Mouse (Mus musculus) spleen, postnatal 0 days (tissue): ENCODE data around the gene Bend6. TPM values are rescaled to one million over a fixed set of nuclear protein-coding genes. Genes with fewer than 3 reads are reported as not detected.

Experiments
- polyA plus RNA-seq: library from polyadenylated mRNA; unstranded; fragments of >200 nt; fragmentation: Nextera tagmentation; extraction: Ambion mirVana; gene quantifications from 2 replicates; pipeline ENCODE4 v1.2.1, GENCODE M21; 2015

The Bend6 gene
- polyA plus RNA-seq, result 0.46 and 0.60 TPM in 2 replicates

DNA sequence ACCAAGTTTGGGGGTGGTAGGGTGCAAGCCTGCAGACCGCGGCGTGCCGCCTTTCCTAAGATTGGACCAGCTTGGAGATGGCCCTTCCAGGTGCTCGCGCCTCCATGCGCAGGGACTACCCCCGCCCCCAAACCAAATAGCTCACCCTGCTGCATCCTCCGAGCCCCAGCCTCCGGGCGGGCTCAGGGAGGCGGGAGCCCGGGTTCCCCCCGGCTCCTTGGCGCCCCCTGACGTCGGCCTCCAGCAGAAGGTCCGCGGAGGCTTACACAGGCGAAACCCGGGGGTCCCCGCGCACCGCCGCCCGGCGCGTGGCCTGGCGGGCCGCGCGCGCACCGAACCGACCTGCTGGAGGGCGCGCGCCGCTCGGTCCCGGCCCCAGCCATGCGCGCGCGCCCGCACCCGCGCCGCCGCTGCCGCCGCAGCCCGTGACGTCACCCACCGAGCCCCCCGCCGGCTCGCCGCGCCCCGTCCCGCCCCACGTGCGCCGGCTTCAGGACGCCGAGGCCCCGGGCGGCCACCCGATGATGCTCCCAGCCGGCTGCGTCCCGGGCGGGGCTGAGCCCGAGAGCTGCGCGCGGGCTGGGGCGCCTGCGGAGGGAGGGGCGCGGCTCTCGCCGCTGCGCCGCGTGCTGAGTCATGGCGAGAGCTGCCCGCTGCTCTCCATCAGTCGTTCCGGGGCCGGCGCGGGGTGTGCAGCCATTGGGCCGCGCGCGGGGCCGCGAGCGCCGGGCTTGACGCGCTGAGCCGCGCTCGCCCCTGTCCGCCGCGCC is at the start of gene Bend6:
Bend6 (minus strand) TSS at position 396 of the 770 bp plus-strand sequence.

DNA sequence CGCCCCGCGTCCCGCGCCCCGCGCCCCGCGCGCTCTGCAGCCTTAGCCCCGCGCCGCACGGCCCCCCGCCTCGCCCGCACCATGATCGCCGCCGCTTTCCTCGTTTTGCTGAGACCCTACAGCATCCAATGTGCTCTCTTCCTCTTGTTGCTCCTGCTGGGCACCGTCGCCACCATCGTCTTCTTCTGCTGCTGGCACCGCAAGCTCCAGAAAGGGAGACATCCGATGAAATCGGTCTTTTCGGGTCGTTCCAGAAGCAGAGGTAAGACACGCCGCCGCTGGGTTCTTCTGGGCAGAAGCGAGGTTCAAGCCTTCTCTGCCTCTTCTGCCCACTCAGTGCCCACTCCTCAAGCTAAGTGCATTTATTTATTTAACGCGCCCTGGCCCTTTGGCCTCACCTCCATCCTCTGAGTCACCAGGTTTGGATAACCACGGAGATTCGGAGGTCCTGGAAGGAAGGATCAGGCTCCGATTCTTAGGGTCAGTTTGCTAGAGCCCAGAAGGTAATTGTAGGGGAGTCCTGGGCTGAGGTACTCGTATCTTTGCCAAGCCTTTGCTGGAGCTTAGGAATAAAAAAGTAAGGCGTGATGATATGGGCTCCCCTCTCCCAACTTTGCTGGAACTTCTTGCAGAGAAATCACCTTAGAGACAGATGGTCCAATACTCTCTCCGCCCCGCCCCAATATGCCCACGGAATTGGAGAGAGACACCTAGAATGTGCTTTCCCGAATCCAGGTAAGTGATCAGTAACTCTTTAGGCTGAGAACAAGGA is 761 bp upstream of the Bend6 start, which contains the start of gene Dst:
Dst (plus strand) TSS at position 35 of the 772 bp plus-strand sequence.

DNA sequence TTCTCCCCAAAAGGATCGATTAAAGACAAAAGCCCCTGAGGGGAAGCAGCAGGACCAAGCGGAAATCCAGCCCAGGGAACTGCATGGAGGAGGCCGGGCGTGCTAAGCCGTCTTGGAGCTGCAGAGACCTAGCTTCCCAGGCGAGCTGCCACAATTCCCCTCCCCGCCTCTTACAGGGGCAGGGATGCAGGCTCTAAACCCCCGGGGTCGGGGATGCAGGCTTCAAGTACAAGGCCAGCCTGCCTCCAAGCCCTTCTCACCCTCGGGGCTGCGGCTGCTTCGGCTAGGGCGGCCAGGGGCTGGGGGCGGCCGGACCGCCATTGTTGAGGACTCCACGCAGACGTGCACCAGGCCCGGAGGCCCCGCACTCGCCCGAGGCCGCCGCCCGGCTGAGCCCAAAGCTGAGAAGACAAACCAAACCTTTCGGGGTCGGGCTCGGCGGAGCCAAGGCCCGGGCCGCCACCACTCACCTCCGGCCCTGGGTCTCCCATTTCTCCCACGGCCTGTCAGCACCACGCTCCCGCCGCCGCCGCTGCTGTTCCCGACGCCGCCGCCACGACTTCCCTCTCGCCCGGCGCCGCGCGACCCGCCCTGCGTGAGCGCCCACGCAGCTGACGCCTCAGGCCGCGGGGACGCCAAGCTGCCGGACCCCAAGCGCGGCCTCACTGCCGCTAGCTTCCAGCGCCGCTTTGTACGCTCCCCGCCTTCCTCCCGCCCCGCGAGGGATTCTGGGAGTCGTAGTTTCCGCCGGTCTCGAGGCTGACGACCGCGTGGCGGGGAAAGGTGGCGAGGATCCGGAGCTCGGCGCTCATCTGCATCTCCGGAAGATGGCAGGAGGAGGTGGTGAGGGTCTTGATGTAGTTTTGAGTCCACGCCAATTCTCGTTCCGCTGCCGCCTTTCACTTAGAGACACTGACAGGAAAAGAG is 93.5 kb downstream of the Bend6 start, which contains the start of gene Zfp451:
Zfp451 (minus strand) TSS at position 728 of the 927 bp plus-strand sequence.

Other genes starting within 250 kb of the Bend6 start
- 49.1 and 57.3 TPM in 2 replicates for gene Prim2, start 238.0 kb downstream of the Bend6 start, polyA plus RNA-seq
- 5.3 and 7.7 TPM in 2 replicates for gene Rab23, start 187.9 kb downstream of the Bend6 start, polyA plus RNA-seq
- gene Bag2, start 150.0 kb downstream of the Bend6 start, polyA plus RNA-seq, result 43.0 and 47.2 TPM in 2 replicates
- gene Zfp451, start 93.2 kb downstream of the Bend6 start, polyA plus RNA-seq, result 8.6 and 9.6 TPM in 2 replicates
- 4.1 and 4.9 TPM in 2 replicates for gene Dst, start 409 bp upstream of the Bend6 start, polyA plus RNA-seq